Mouse (Mus musculus) CH12.LX (cell line): Measurements from ENCODE around the gene Cep164. TPM values are rescaled to one million over a fixed set of nuclear protein-coding genes. Genes with fewer than 3 reads are reported as not detected.

Experiments
- DNase-seq: peaks from one replicate; pipeline ENCODE4 v3.0.0-alpha.2; 2013; ENCODE audit errors: extremely low read depth
- H3K27ac ChIP-seq: 2 replicates; pipeline ENCODE4 v1.5.1; 2012; ENCODE audit warnings: low read depth, mild to moderate bottlenecking, control low read depth, moderate library complexity; ENCODE audit not compliant: insufficient read depth
- H3K27me3 ChIP-seq: replicated peaks from 2 replicates; pipeline ENCODE3; 2012; ENCODE audit warnings: inconsistent platforms
- H3K36me3 ChIP-seq, 2 experiments: replicated peaks in 1 of 2; 2 replicates each; pipeline versions ENCODE3 to v1.6.1; 2012; ENCODE audit warnings: inconsistent platforms in 1 of 2, low read length in 1 of 2, mild to moderate bottlenecking in 1 of 2, mixed read lengths in 1 of 2, moderate library complexity in 1 of 2; ENCODE audit not compliant: control insufficient read depth in 1 of 2, insufficient read depth in 1 of 2
- H3K4me1 ChIP-seq, 2 experiments: 2 replicates each; pipeline ENCODE4 v1.6.1; 2012; ENCODE audit warnings: inconsistent platforms in 1 of 2, moderate library complexity in 1 of 2; ENCODE audit not compliant: insufficient read depth in 2 of 2, control insufficient read depth in 1 of 2
- H3K4me2 ChIP-seq: 2 replicates; pipeline ENCODE4 v1.6.1; 2012; ENCODE audit warnings: low read depth, mild to moderate bottlenecking, control low read depth; ENCODE audit not compliant: poor library complexity, insufficient read depth, severe bottlenecking
- H3K4me3 ChIP-seq, 3 experiments: fragments of 150-350 bp in 1 of 3; sonication (generic) in 1 of 3; replicated peaks in 1 of 3; 2 replicates each; pipeline versions ENCODE3 to v1.5.1; 2011 to 2012; ENCODE audit warnings: low read depth in 2 of 3, low read length in 2 of 3, mild to moderate bottlenecking in 2 of 3, moderate library complexity in 2 of 3, control low read depth in 1 of 3, improper control_type of control experiment in 1 of 3, inconsistent platforms in 1 of 3, mixed read lengths in 1 of 3; ENCODE audit not compliant: poor library complexity in 1 of 3
- H3K79me2 ChIP-seq: replicated peaks from 2 replicates; pipeline ENCODE4 v1.6.1; 2012; ENCODE audit warnings: mild to moderate bottlenecking, moderate library complexity; ENCODE audit not compliant: control insufficient read depth, poor library complexity, insufficient read depth, severe bottlenecking; ENCODE audit errors: extremely low read depth
- H3K9ac ChIP-seq: 2 replicates; pipeline ENCODE4 v1.6.1; 2012; ENCODE audit warnings: low read depth, mild to moderate bottlenecking, control low read depth, moderate library complexity; ENCODE audit not compliant: insufficient read depth
- H3K9me3 ChIP-seq: replicated peaks from 2 replicates; pipeline ENCODE3; 2012; ENCODE audit warnings: low read length, inconsistent platforms, mixed read lengths
- BHLHE40 ChIP-seq: IDR thresholded peaks from 2 replicates; pipeline ENCODE4 v1.6.1; 2011; ENCODE audit warnings: mild to moderate bottlenecking, low read depth, low read length, improper control_type of control experiment
- CHD2 ChIP-seq: IDR thresholded peaks from 2 replicates; pipeline ENCODE4 v1.6.1; 2011; ENCODE audit warnings: low read length, improper control_type of control experiment
- E2F4 ChIP-seq: IDR thresholded peaks from 2 replicates; pipeline ENCODE4 v1.6.1; 2011; ENCODE audit warnings: low read depth, low read length, improper control_type of control experiment; ENCODE audit not compliant: insufficient replicate concordance
- ELF1 ChIP-seq: IDR thresholded peaks from 2 replicates; pipeline ENCODE4 v1.6.1; 2014; ENCODE audit warnings: low read depth, mild to moderate bottlenecking, inconsistent platforms, low read length, improper control_type of control experiment
- EP300 ChIP-seq: IDR thresholded peaks from 2 replicates; pipeline ENCODE4 v1.6.1; 2011; ENCODE audit warnings: low read length, improper control_type of control experiment
- ETS1 ChIP-seq: conservative IDR thresholded peaks from 2 replicates; pipeline ENCODE4 v1.6.1; 2012; ENCODE audit warnings: low read depth, mild to moderate bottlenecking, inconsistent platforms, low read length, improper control_type of control experiment, moderate library complexity
- GABPA ChIP-seq: IDR thresholded peaks from 2 replicates; pipeline ENCODE4 v1.6.1; 2012; ENCODE audit warnings: low read depth, low read length, improper control_type of control experiment, inconsistent platforms; ENCODE audit not compliant: insufficient replicate concordance
- MAX ChIP-seq: IDR thresholded peaks from 2 replicates; pipeline ENCODE4 v1.6.1; 2011; ENCODE audit warnings: low read length, improper control_type of control experiment
- MAZ ChIP-seq: IDR thresholded peaks from 2 replicates; pipeline ENCODE4 v1.6.1; 2012; ENCODE audit warnings: low read depth, mild to moderate bottlenecking, inconsistent platforms, low read length, improper control_type of control experiment, moderate library complexity
- MEF2A ChIP-seq: IDR thresholded peaks from 2 replicates; pipeline ENCODE4 v1.6.1; 2014; ENCODE audit warnings: low read depth, mild to moderate bottlenecking, inconsistent platforms, low read length, improper control_type of control experiment, borderline replicate concordance
- MYC ChIP-seq: IDR thresholded peaks from 2 replicates; pipeline ENCODE4 v1.6.1; 2011; ENCODE audit warnings: low read depth, mild to moderate bottlenecking, improper control_type of control experiment, low read length
- NELFE ChIP-seq: IDR thresholded peaks from 2 replicates; pipeline ENCODE4 v1.6.1; 2011; ENCODE audit warnings: low read depth, low read length, improper control_type of control experiment
- PAX5 ChIP-seq: IDR thresholded peaks from 2 replicates; pipeline ENCODE4 v1.6.1; 2012; ENCODE audit warnings: low read length, inconsistent platforms, mixed read lengths
- RAD21 ChIP-seq: IDR thresholded peaks from 2 replicates; pipeline ENCODE4 v1.6.1; 2011; ENCODE audit warnings: low read depth, mild to moderate bottlenecking, low read length, improper control_type of control experiment, moderate library complexity
- RCOR1 ChIP-seq: conservative IDR thresholded peaks from 2 replicates; pipeline ENCODE4 v1.6.1; 2012; ENCODE audit warnings: low read depth, mild to moderate bottlenecking, inconsistent platforms, low read length, improper control_type of control experiment
- SMC3 ChIP-seq: IDR thresholded peaks from 2 replicates; pipeline ENCODE4 v1.6.1; 2011; ENCODE audit warnings: low read depth, low read length, improper control_type of control experiment
- TBP ChIP-seq: conservative IDR thresholded peaks from 2 replicates; pipeline ENCODE4 v1.6.1; 2011; ENCODE audit warnings: low read depth, low read length, improper control_type of control experiment
- USF1 ChIP-seq: IDR thresholded peaks from 2 replicates; pipeline ENCODE4 v1.6.1; 2014; ENCODE audit warnings: low read depth, mild to moderate bottlenecking, inconsistent platforms, low read length, improper control_type of control experiment
- USF2 ChIP-seq: conservative IDR thresholded peaks from 2 replicates; pipeline ENCODE4 v1.6.1; 2011; ENCODE audit warnings: low read depth, low read length, improper control_type of control experiment
- ZC3H11A ChIP-seq: IDR thresholded peaks from 2 replicates; pipeline ENCODE4 v1.6.1; 2012; ENCODE audit warnings: low read depth, mild to moderate bottlenecking, inconsistent platforms, low read length, improper control_type of control experiment
- ZKSCAN1 ChIP-seq: IDR thresholded peaks from 2 replicates; pipeline ENCODE4 v1.6.1; 2012; ENCODE audit warnings: low read depth, inconsistent platforms, low read length, improper control_type of control experiment, borderline replicate concordance
- ZNF384 ChIP-seq: IDR thresholded peaks from 2 replicates; pipeline ENCODE4 v1.6.1; 2012; ENCODE audit warnings: low read depth, low read length, improper control_type of control experiment, inconsistent platforms
- dilution Hi-C: fragments of 300-500 bp; cut with MboI; formaldehyde crosslinking; loops from 2 replicates; pipeline ENCODE4 v1.14.3; 2020; ENCODE audit warnings: low sequenced_read_pairs; ENCODE audit not compliant: extremely low pct_unique_long_range_greater_than_20kb, extremely low pct_ligation_motif_present
- in situ Hi-C: fragments of 300-500 bp; cut with MboI; formaldehyde crosslinking; loops from 3 replicates; pipeline ENCODE4 v1.14.3; 2019; ENCODE audit warnings: low sequenced_read_pairs, low pct_ligation_motif_present, low pct_unique_long_range_greater_than_20kb, mixed read lengths
- polyA plus RNA-seq: library from polyadenylated mRNA; unstranded; fragments of >175 nt; gene quantifications from 2 replicates; pipeline ENCODE4 v1.2.1, GENCODE M21; 2012; ENCODE audit warnings: low read depth; ENCODE audit not compliant: insufficient read length
- total RNA-seq, 2 experiments: library from RNA; depleted of rRNA; stranded (reverse); fragments of 300-350 nt in 1 of 2; fragments of >200 nt in 1 of 2; gene quantifications; 2 replicates each; pipeline ENCODE4 v1.2.3; 2012 to 2014

Cep164 gene
- total and polyA plus RNA-seq, 3 experiments, result 14.2 to 22.7 (median 21.7) TPM

DNA sequence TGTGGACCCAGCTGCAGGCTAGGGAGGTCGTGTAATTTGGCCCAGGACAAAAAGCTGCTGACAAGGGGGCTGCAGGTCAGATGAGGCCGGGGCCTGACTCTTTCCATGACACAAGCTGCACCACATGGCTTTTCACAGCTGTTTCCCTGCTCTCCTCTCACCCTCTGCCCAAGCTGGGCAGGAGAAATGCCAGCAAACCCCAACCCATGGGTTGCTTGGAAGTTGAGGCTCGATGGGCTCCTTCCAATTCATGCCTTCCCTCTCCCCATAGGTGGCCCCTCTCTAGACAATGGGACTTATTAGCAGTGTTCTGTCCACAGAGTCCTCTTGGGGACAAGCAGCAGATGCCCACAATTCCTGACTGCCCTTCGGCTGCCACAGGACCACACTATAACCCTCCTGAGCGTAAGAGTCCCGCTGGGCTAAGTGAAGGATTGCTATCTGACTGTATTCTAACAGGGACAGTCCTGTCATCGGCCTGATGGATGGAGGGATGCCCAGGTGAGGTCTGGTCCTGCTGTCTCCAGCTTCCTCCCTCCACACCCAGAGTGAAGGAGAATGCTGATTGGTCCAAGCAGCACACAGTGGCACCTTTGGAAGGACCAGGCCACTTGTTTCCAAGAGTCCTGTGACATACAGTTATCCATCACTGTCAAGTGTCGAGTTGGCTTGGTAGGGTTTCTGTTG lies 36.9 kb downstream of the Cep164 start:
- Histone ChIP-seq H3K79me2 (no peaks in the 10 kb centered on the region), H3K9me3 (no peaks in the 10 kb centered on the region), H3K27ac (no peak overlapping the region), H3K9ac (no peak overlapping the region), H3K27me3 (no peaks in the 10 kb centered on the region), H3K4me1 (peaks cover 0 to 11% of the 10 kb centered on the region in 2 experiments; a peak in 2 of 4 replicates), H3K4me2 (no peak overlapping the region), H3K36me3 (peaks cover 34 to 90% of the 10 kb centered on the region in 2 experiments), H3K4me3 (no peak overlapping the region)
- in situ Hi-C loops, result no loop called here
- dilution Hi-C loops, result no loop called here
- no peak for DNase-seq
- TF ChIP-seq MAZ (no peak), EP300 (no peak), ZNF384 (no peak)

GRCm38 (mm10) chr9:45788405-45788804 lies 40.1 kb downstream of the Cep164 start:
- Histone ChIP-seq H3K4me1 (peaks cover 0 to 11% of the 10 kb centered on the region in 2 experiments; a peak in 2 of 4 replicates), H3K9ac (no peak overlapping the region)
- in situ Hi-C loops, result no loop called here

DNA sequence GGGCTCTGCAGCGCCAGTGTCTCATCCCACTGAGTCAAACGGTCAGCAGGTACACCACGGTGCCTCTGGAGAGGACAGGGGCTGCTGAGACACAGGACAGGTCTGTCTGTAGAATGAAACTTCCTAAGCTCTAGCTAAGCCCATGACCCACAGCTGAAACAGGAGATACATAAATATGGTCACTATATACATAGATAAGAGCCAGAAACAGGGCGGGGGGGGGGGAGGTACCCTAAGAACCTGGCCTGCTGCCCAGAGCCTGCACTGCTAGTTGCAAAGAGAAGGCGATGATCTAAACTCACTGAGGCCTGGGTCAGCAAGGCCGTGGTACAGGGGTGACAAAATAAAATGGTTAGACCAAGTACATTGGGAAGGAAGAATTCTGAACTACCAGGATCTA lies 40.9 kb downstream of the Cep164 start:
- Histone ChIP-seq H3K4me2 (no peak overlapping the region), H3K27ac (no peak overlapping the region), H3K27me3 (no peaks in the 10 kb centered on the region), H3K9me3 (no peaks in the 10 kb centered on the region), H3K79me2 (no peaks in the 10 kb centered on the region), H3K4me3 (no peak overlapping the region), H3K36me3 (peaks cover 23 to 92% of the 10 kb centered on the region in 2 experiments), H3K9ac (no peak overlapping the region), H3K4me1 (peaks cover 0 to 11% of the 10 kb centered on the region in 2 experiments; a peak in 2 of 4 replicates)
- in situ Hi-C loops, result no loop called here
- no peak for TF ChIP-seq ZC3H11A
- no peak for TF ChIP-seq ZKSCAN1
- no peak for TF ChIP-seq ETS1
- no peak for TF ChIP-seq ELF1
- TF ChIP-seq CHD2, result no peak
- TF ChIP-seq EP300, result no peak
- no peak for TF ChIP-seq MEF2A
- TF ChIP-seq USF1, result no peak
- TF ChIP-seq TBP, result no peak
- no peak for TF ChIP-seq SMC3
- no peak for TF ChIP-seq RCOR1
- no peak for TF ChIP-seq E2F4
- no peak for TF ChIP-seq PAX5
- TF ChIP-seq MAX, result no peak
- no peak for TF ChIP-seq GABPA
- no peak for TF ChIP-seq RAD21
- no peak for TF ChIP-seq MYC
- DNase-seq, result no peak
- dilution Hi-C loops, result no loop called here

More at GRCm38 (mm10) chr9:45788405-45788804, 40.1 kb downstream of the Cep164 start:
- no peak overlapping the region for H3K27ac ChIP-seq
- H3K79me2 ChIP-seq, result no peaks in the 10 kb centered on the region
- no peak overlapping the region for H3K4me3 ChIP-seq
- no peak overlapping the region for H3K4me2 ChIP-seq
- H3K9me3 ChIP-seq, result no peaks in the 10 kb centered on the region
- DNase-seq, result no peak
- no peaks in the 10 kb centered on the region for H3K27me3 ChIP-seq
- TF ChIP-seq TBP (no peak), BHLHE40 (no peak), NELFE (no peak), USF2 (no peak), GABPA (no peak), EP300 (no peak), ZNF384 (no peak)
- dilution Hi-C loops, result no loop called here
- H3K36me3 ChIP-seq, result peaks cover 27 to 90% of the 10 kb centered on the region in 2 experiments
